Mouse (Mus musculus): ENCODE results near the gene Pax2.

DNA sequence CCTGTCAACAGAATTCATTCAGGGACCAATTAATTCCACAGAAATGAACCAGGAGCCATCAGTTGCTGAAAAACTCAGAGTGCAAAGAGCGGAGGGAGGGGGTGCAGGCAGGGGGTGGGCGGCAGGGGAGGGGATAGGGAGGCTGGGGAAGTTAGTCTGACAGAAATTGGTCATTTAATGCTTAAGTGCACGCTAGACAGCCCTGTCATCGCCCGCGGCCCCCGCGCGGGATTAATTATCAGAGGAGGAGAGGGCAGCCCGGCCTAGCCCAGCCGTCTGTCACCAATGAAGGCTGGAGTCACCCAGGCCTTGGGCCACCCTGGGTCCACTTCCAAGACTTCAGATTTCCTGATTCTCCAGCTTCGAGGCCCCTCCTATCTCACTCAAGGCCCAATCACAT lies 93.6 kb downstream of the Pax2 start:
- TF ChIP-seq POLR2A (IDR thresholded peaks at IDR 0.05; ENCODE audit: low read depth, low read length) (no peak), MAX (IDR thresholded peaks at IDR 0.05; ENCODE audit: low read length) (no peak), CTCF (conservative IDR thresholded peaks at IDR 0.05 in 1 of 2, IDR thresholded peaks at IDR 0.05 in 1 of 2; ENCODE audit: low read depth in 2 of 2, low read length in 2 of 2) (no peak), USF1 (IDR thresholded peaks at IDR 0.05; ENCODE audit: low read depth, low read length) (no peak), MAFK (IDR thresholded peaks at IDR 0.05; ENCODE audit: insufficient replicate concordance, low read length) (no peak), EP300 (IDR thresholded peaks at IDR 0.05; ENCODE audit: low read length) (no peak), SIN3A (IDR thresholded peaks at IDR 0.05; ENCODE audit: low read length) (no peak), E2F4 (IDR thresholded peaks at IDR 0.05; ENCODE audit: insufficient replicate concordance, low read depth, low read length) (no peak), NRF1 (IDR thresholded peaks at IDR 0.05; ENCODE audit: low read depth, low read length) (no peak), ZKSCAN1 (IDR thresholded peaks at IDR 0.05; ENCODE audit: borderline replicate concordance, low read depth, low read length) (no peak), IRF4 (IDR thresholded peaks at IDR 0.05; ENCODE audit: low read depth, low read length) (no peak), JUND (conservative IDR thresholded peaks at IDR 0.05; ENCODE audit: low read depth, low read length) (no peak), NELFE (IDR thresholded peaks at IDR 0.05; ENCODE audit: low read depth, low read length) (no peak)

Measured in CH12.LX (cell line).